In the genomic region with DNA sequence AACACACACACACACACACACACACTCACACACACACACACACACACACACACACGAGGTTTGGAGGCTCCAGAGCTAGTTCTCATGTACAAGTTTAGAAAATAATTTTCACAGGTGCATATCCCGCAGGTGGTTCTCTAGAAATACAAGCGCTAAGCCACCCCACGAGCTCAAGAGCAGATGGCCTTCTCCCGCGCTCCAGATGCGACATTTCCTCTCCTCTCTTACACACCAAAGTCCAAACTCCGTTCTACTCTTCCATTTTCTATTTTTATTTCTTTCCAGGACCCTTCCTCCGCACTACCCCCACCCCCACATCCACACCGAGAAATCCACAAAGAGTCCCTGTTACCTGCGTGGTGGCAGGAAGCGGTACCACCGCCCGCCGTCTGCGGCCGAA, we compare ENCODE assay signal across 9 mouse cellular contexts. TPM values are rescaled to one million over a fixed set of nuclear protein-coding genes. Genes with fewer than 3 reads are reported as not detected.
DNase-seq lines count a peak whose midpoint lies in the region; ATAC-seq lines count a peak whose summit lies in the region.
"Had no signal": no experiment of that assay in that cellular context is flagged by ENCODE, and none has a peak within 500 bp of the region (broad histone marks: within the 10 kb centered on the region; RNA-seq: fewer than 3 reads in every experiment).

No protein-coding gene starts in this region.

- no peak overlapping the region for H3K9ac ChIP-seq in kidney, embryonic 16.5 days (replicated peaks; ENCODE audit: low read length)
- no peak overlapping the region for H3K9ac ChIP-seq in forebrain, embryonic 14.5 days (ENCODE audit: low read length)
- H3K9ac ChIP-seq in limb, embryonic 15.5 days: no peak overlapping the region

- peaks cover 12% of the 10 kb centered on the region for H3K4me1 ChIP-seq in kidney, embryonic 16.5 days (ENCODE audit: insufficient read depth, low read length)
- H3K4me1 ChIP-seq in forebrain, embryonic 14.5 days (ENCODE audit: control insufficient read depth, insufficient read depth, low read length): peaks cover 8% of the 10 kb centered on the region; the same call in 1 of the 2 replicates
- peaks cover 14% of the 10 kb centered on the region for H3K4me1 ChIP-seq in limb, embryonic 15.5 days

- DNase-seq in kidney, adult 18-20 months: no peak
- DNase-seq in brain, adult 2 months (ENCODE audit: low read depth, low spot score): peak; percentile 61
- DNase-seq in forebrain, embryonic 14.5 days (ENCODE audit: low spot score): no peak
- DNase-seq in gastrocnemius, postnatal 10 days: no peak
- DNase-seq in retina, postnatal 1 day: no peak
- DNase-seq in kidney, adult 11 months: no peak

- WGBS in kidney, embryonic 16.5 days: 46% methylated on average over 17 of the region's 17 CpGs
- 54% methylated on average over 17 of the region's 17 CpGs for WGBS in forebrain, embryonic 14.5 days
- 51% methylated on average over 17 of the region's 17 CpGs for WGBS in limb, embryonic 15.5 days

- H3K27ac ChIP-seq in kidney, embryonic 16.5 days (ENCODE audit: low read length): no peak overlapping the region
- H3K27ac ChIP-seq in forebrain, embryonic 14.5 days (ENCODE audit: low read depth, low read length): no peak overlapping the region
- no peak overlapping the region for H3K27ac ChIP-seq in limb, embryonic 15.5 days

- H3K4me3 ChIP-seq in kidney, embryonic 16.5 days (ENCODE audit: low read length): peak overlapping the region; percentile 31
- H3K4me3 ChIP-seq in forebrain, embryonic 14.5 days (ENCODE audit: low read depth, low read length): peak overlapping the region; percentile 29
- H3K4me3 ChIP-seq in limb, embryonic 15.5 days: peak overlapping the region; percentile 38

- ATAC-seq in kidney, embryonic 16.5 days (ENCODE audit: low FRiP score, low TSS enrichment): no peak
- no peak for ATAC-seq in forebrain, embryonic 14.5 days
- ATAC-seq in limb, embryonic 15.5 days (ENCODE audit: insufficient number of reproducible peaks, low FRiP score, low TSS enrichment, low read depth): no peak

- peak overlapping the region; percentile 54 for H3K4me2 ChIP-seq in kidney, embryonic 16.5 days (replicated peaks; ENCODE audit: low read depth, low read length)
- H3K4me2 ChIP-seq in forebrain, embryonic 14.5 days (ENCODE audit: low read length): peak overlapping the region; percentile 65
- peak overlapping the region; percentile 73 for H3K4me2 ChIP-seq in limb, embryonic 15.5 days

- no peaks in the 10 kb centered on the region for H3K36me3 ChIP-seq in kidney, embryonic 16.5 days (ENCODE audit: insufficient read depth, low read length)
- H3K36me3 ChIP-seq in forebrain, embryonic 14.5 days (ENCODE audit: control insufficient read depth, insufficient read depth, low read length): no peaks in the 10 kb centered on the region
- no peaks in the 10 kb centered on the region for H3K36me3 ChIP-seq in limb, embryonic 15.5 days

- H3K27me3 ChIP-seq in kidney, embryonic 16.5 days (ENCODE audit: insufficient read depth, low read length): peaks cover 24% of the 10 kb centered on the region
- H3K27me3 ChIP-seq in forebrain, embryonic 14.5 days (replicated peaks; ENCODE audit: control insufficient read depth, insufficient read depth, low read length): peaks cover 19% of the 10 kb centered on the region
- peaks cover 18% of the 10 kb centered on the region for H3K27me3 ChIP-seq in limb, embryonic 15.5 days

- H3K9me3 ChIP-seq in kidney, embryonic 16.5 days (ENCODE audit: low read length): no peaks in the 10 kb centered on the region
- no peaks in the 10 kb centered on the region for H3K9me3 ChIP-seq in forebrain, embryonic 14.5 days (replicated peaks; ENCODE audit: control insufficient read depth, low read length)
- H3K9me3 ChIP-seq in limb, embryonic 15.5 days: no peaks in the 10 kb centered on the region

RNA-seq across cellular contexts. Expression of gene Htr5b, which starts 1.2 kb away (rescaled TPM):
- 0.34 and 0.76 TPM in 2 replicates for polyA plus RNA-seq in kidney, embryonic 16.5 days (2015; fragmentation: Nextera tagmentation; extraction: Ambion mirVana)
- 0.66 and 0.73 TPM in 2 replicates for polyA plus RNA-seq in forebrain, embryonic 14.5 days (2014; fragmentation: Nextera tagmentation; extraction: Ambion mirVana)
- 0.84 and 1.4 TPM in 2 replicates for polyA plus RNA-seq in limb, embryonic 15.5 days (2015; fragmentation: Nextera tagmentation; extraction: Ambion mirVana)
- total RNA-seq in gastrocnemius, postnatal 10 days (2021): not detected
- total RNA-seq: MEL had no signal

RNA-seq across cellular contexts. Expression of gene Ddx18, which starts 40.7 kb away (rescaled TPM):
- polyA plus RNA-seq in kidney, embryonic 16.5 days (2015; fragmentation: Nextera tagmentation; extraction: Ambion mirVana): 55.9 and 65.9 TPM in 2 replicates
- 46.7 and 46.9 TPM in 2 replicates for polyA plus RNA-seq in forebrain, embryonic 14.5 days (2014; fragmentation: Nextera tagmentation; extraction: Ambion mirVana)
- 48.2 and 62.9 TPM in 2 replicates for polyA plus RNA-seq in limb, embryonic 15.5 days (2015; fragmentation: Nextera tagmentation; extraction: Ambion mirVana)
- total RNA-seq in gastrocnemius, postnatal 10 days (2021): 10 to 100 TPM; 17.1 to 21.6 TPM
